Mouse (Mus musculus): Measurements from ENCODE around the gene Diaph3. TPM values are rescaled to one million over a fixed set of nuclear protein-coding genes. Genes with fewer than 3 reads are reported as not detected.

Diaph3 gene
- polyA plus RNA-seq (2014; fragmentation: Illumina TruSeq; extraction: RNeasy Lipid Tissue Mini Kit (QIAGEN cat#74804); ENCODE audit: low read depth, low replicate concordance) = 5.6 TPM

GRCm38 (mm10) chr14:87140963-87141486 lies at the start of gene Diaph3:
Gene Diaph3 (minus strand): TSS chr14:87141235.

